Mouse (Mus musculus) urinary bladder, adult 18-20 months (tissue): ENCODE measurements at regions not wholly inside any gene's neighbourhood (a gene's known extent, or its start where the extent isn't known, plus 50 kb on each side); places are given as distances from the start of the nearest gene placed in this dataset.
"Not testable (repeated sequence)": the region's sequence is repeated elsewhere in the genome, so short reads cannot be mapped to it uniquely, and the experiment has no call there.

Source experiments
- DNase-seq, 2 experiments: peaks; one replicate each; pipeline ENCODE4 v3.0.0; 2022; ENCODE audit warnings: low spot score in 2 of 2, mixed read lengths in 2 of 2

DNA sequence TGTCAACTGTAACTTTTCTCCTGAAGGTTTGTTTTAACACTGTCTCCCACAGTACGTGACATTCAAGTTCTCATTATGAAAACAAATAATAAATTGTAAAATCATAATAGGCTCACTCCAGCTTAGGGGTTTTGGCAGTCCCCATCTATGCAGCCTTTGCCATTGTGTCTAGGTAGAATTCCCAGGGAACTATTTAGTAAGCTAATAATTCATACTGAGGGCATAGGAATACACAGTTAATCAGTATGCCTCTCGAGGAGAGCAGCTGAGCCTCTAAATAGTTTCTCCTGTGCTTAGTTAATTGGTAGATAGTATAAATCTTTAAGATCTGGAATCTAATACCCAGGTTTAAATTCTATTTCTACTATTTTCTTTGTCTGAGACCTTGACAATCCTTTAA lies 191.7 kb downstream of the Tprg start:
- no peak for DNase-seq

DNA sequence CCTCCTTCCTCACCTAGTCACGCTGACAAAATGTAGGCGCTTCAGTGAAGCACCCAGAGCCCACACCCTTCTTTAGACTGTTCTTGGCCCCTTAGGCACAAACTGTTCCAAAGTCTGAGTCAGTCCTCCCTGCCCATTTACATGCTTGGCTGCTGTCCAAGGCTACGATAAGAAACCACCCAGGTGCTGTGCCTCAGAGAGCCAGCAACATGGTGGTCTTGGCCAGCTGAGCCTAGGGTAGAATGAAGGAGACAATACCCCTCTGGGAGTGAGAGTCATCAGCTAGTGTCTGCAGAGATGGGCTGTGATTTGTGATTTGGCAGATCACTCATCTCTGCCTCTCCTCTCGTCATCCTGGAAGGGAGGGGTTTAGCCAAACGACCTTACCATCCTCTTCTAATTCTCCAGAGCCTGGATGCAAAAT lies 197.2 kb downstream of the Tprg start:
- DNase-seq = peak; percentile 32 to 65

- peak in 1 of 2 experiments; percentile 6 for DNase-seq
Observed at GRCm38 (mm10) chr16:25485007-25485406, 198.4 kb downstream of the Tprg start.

DNA sequence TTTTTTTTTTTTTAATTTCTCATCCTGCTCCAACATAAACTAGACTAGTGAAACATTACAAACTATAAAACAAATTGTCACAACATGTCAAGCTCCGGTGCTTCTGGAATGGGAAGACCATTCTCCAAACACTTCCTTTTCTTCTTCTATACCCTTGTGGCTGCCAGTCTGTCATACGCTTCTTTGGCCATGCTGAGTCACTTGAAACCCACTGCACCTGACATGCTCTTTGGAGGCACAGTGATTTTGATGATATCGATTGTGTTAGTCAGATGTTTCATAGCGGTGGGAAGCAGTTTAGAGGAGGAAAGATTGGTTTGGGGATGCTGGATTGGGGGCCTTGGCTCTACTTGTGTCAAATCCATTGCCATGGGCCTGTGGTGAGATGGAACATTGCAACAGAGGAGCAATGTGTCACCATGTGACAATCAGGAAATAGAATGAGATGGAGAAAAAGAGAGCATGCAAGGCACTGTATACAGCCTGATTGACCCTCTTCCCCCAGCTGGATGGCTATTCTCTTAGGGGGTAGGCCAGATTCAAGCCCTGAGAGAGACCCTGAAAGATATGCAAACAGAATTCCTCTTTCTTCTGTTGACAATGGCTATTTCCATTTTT lies 197.0 kb upstream of the Trp63 start:
- DNase-seq = no peak

DNA sequence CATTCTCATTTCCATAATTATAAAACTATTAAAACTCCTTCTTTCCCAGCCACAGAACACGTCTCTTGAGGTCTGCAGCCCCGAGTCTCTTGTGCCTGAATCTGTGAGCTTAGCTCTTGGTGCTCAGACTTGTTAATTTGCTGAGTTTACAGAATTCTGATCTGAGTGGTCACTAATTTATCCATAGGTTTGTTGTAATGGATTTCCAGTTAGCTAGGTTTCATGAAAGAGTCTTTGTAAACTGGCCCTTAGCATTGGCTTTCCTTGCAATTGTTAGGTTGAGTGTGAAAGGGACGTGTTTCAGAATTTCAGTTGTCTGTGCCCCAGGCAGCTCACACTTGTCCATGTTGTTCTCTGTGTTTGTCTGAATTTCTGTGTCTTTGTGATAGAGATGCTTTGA lies 192.7 kb upstream of the Trp63 start:
- DNase-seq = no peak

- no peak for DNase-seq
Observed at GRCm38 (mm10) chr16:25494153-25494552, 189.4 kb upstream of the Trp63 start.

GRCm38 (mm10) chr16:25495586-25496196 lies 187.9 kb upstream of the Trp63 start:
- no peak for DNase-seq

GRCm38 (mm10) chr16:25504829-25505228 lies 178.7 kb upstream of the Trp63 start:
- no peak for DNase-seq

DNA sequence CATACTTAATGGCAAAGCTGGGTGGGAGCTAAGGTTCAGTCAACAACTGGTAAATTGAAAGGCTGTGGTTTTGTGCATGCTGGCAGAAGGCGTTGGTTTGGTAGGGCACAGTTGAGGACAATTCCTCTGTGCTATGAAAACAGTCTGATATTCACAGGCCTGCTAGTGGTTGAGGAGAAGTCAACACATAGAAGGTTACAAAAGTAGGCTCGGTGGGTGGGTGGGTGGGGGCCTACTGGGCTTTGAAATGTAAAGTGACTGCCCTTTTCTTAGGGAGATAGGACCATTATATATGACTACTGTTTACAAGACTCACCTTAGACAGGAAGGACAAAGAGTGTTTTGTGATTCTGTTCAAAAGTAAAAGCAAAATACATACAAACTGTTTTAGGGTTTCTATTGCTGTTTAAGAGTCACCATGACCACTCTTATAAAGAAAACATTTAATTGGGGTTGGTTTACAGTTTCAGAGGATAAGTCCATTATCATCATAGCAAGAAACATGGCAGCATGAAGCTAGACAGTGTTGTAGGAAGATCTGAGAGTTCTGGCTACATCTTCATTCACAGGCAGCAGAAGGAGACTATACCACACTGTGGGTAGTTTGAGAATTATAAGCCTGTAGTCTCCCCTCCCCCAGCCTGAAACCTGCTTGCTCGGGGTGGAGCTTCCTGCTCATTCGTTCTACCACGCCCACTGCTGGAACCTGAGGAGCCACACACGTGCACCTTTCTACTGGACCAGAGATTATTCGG lies 166.3 kb upstream of the Trp63 start:
- DNase-seq = no peak

DNA sequence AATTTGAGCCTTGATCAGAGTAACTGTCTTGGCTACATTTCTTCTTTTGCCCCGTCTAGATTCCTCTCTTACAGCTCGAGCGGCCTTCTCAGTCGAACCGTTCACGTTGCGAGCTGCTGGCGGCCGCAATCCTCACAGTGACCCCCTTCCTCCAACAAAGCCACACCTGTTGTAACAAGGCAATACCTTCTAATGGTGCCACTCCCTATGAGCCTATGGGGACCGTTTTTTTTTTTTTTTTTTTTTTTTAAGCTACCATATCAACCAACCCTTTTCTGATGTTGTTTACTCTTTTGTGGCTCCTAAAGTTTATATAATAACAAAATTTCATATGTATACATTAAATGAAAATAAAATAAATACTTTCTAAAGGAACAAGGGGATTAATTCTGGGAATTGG lies 160.4 kb upstream of the Trp63 start:
- DNase-seq = not testable (repeated sequence)

GRCm38 (mm10) chr16:25523621-25524020 lies 159.9 kb upstream of the Trp63 start:
- DNase-seq = no peak

- no peak for DNase-seq
Observed at GRCm38 (mm10) chr16:25527850-25528249, 155.7 kb upstream of the Trp63 start.

DNA sequence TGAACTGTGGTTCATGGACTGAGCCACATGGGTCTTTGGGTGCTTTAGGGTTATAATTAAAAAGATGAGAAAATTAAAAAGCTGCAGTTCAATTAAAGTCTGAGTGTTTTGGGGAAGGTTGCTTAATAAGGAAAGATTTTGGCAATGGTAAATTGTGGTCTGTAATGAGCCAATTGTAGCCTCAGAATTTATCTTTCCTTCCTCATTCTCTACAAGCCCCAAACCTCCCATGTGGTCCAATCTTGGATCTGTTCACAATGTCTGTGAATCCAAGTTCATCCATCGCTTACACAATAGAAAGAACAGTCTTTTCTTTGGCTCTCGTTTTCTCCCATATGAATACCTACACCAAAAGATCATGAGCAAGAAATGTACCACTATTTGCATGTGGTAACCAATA lies 155.2 kb upstream of the Trp63 start:
- DNase-seq = no peak

- DNase-seq = no peak
Observed at GRCm38 (mm10) chr16:25529681-25530080, 153.9 kb upstream of the Trp63 start.

GRCm38 (mm10) chr16:25531761-25532336 lies 151.7 kb upstream of the Trp63 start:
- DNase-seq = peak in 1 of 2 experiments; percentile 16

DNA sequence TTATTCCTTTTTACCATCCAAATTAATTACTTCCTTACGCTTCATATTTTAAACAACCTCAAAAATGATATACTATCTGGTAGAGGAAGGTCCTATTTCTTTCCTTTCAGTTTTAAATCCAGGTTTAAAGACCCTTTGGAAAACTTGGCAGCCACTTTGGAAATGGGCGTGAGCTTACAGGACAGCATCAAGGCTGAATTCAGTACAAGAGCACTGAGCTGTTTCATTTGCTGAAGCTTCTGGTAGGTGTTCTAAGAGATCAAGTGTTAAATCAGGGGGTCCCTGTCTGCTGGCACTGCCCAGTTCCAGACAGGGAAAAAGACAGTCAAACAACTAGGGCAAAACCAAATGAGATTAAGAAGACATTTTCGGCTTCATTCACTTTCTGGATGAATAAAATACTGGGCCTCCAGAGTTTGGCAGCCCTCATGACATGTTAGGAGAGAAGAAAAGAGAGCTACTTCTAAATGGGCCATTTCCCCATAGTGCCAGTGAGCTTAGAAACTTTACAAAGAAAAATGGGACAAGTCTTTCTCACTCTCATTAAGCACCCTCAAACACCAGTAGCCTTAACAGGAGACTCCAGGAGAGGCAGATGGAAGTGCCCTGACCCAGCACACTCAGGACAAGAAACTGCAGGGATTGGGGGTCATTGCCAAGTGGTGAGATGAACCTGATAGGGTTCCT lies 150.9 kb upstream of the Trp63 start:
- no peak for DNase-seq

- DNase-seq = no peak
Observed at GRCm38 (mm10) chr16:25533206-25533580, 150.4 kb upstream of the Trp63 start.

GRCm38 (mm10) chr16:25536550-25536949 lies 147.0 kb upstream of the Trp63 start:
- no peak for DNase-seq

DNA sequence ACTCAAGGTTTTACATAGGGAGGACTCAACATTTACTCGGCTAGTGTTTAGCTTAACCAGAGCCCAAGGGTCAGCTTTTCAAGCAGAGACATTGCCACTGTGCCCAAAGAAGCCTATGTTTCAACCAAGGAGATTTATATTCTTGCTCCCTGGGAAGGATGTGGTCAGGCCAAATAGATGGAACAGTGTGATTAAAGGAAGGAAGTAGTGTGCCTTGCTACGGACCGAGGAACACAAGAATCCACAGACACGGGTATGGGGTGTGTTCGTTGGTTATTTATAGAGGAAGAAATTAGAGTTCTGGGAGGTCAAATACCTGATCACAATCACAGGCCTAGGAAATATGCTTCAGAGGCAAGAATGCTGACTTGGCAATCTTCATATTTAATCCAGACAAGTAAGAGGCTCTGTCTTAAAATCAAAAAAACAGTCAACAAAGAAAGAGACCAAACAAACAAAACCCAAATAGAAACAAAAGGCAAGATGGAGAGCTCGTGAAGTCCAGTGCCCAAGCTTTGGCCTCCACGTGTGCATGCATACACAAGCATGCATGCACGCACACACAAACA lies 133.9 kb upstream of the Trp63 start:
- peak in 1 of 2 experiments; percentile 25 for DNase-seq

DNA sequence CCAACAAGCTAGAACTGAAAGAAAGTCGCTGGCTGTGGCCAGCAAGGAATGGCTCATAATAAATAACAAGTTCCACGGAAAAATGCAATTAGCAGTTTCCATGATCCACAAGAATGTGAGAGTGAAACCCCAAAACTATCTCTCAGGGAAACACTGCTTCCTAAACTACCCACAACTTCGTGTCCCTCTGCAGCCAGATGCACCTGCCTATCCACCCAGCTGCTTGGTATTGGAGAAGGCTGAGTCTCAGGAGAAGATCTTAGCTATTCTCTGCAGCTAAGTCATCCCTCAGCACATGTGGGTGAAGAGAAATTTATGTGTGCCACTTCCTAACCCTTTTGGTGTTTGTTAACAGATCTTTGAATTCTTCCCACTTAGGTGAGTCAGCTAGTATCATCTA lies 126.4 kb upstream of the Trp63 start:
- no peak for DNase-seq

DNA sequence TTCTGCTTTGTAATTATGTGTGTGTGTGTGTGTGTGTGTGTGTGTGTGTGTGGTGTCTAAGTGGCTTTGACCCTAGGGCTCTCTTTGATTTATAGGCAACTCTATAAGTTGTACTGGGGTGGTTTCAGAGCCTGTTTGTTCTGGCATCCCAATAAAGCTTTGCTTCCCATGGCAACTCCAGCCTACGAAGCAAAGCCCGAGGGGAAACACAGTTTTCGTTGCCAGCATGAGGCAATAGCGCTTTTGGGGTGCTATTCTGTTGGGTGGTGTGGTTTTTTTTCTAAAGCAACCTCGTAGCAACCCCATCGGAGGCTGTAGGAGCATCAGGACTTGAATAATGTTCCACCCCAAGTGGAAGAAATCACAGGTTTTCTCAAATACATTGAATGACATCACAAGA lies 103.3 kb upstream of the Trp63 start:
- no peak for DNase-seq
